Mouse (Mus musculus) liver, embryonic 16.5 days (tissue): Measurements from ENCODE around the gene Olfr1357. TPM values are rescaled to one million over a fixed set of nuclear protein-coding genes. Genes with fewer than 3 reads are reported as not detected.

Experiments used
- ATAC-seq: fragments of 200-750 bp; cut with Nextera tagmentation; 2 replicates; pipeline ENCODE4 v1.8.0; 2017; ENCODE audit warnings: low read depth, mild to moderate bottlenecking, moderate number of reproducible peaks, moderate library complexity
- H3K27ac ChIP-seq: fragments of 300-500 bp; sonication (generic); 2 replicates; pipeline ENCODE4 v1.5.1; 2014; ENCODE audit warnings: mild to moderate bottlenecking, low read length
- H3K27me3 ChIP-seq: fragments of 300-500 bp; sonication (generic); 2 replicates; pipeline ENCODE4 v1.6.1; 2014; ENCODE audit warnings: low read depth, low read length, mixed read lengths; ENCODE audit not compliant: control insufficient read depth, insufficient read depth
- H3K36me3 ChIP-seq: fragments of 300-500 bp; sonication (generic); 2 replicates; pipeline ENCODE4 v1.6.1; 2014; ENCODE audit warnings: mild to moderate bottlenecking; ENCODE audit not compliant: control insufficient read depth, insufficient read depth
- H3K4me1 ChIP-seq: fragments of 300-500 bp; sonication (generic); 2 replicates; pipeline ENCODE4 v1.6.1; 2014; ENCODE audit warnings: low read depth, low read length, mixed read lengths; ENCODE audit not compliant: control insufficient read depth
- H3K4me2 ChIP-seq: fragments of 300-500 bp; sonication (generic); 2 replicates; pipeline ENCODE4 v1.6.1; 2014; ENCODE audit warnings: low read depth, low read length, mixed read lengths
- H3K4me3 ChIP-seq: fragments of 300-500 bp; sonication (generic); 2 replicates; pipeline ENCODE4 v1.5.1; 2014; ENCODE audit warnings: low read depth, mild to moderate bottlenecking, low read length
- H3K9ac ChIP-seq: fragments of 300-500 bp; sonication (generic); 2 replicates; pipeline ENCODE4 v1.6.1; 2014; ENCODE audit warnings: low read depth, low read length
- H3K9me3 ChIP-seq: fragments of 300-500 bp; sonication (generic); replicated peaks from 2 replicates; pipeline ENCODE4 v1.6.1; 2016; ENCODE audit warnings: low read length; ENCODE audit not compliant: control insufficient read depth
- WGBS: fragments of 180-500 bp; shearing (Covaris S2); extraction: QIAGEN DNeasy Blood & Tissue Kit; methylation state at CpG from one replicate; pipeline ENCODE4 v1.1.7; 2014; ENCODE audit not compliant: insufficient replicate concordance; 5-methylcytosine and 5-hydroxymethylcytosine counted together
- polyA plus RNA-seq: library from polyadenylated mRNA; unstranded; fragments of >200 nt; fragmentation: Nextera tagmentation; extraction: Ambion mirVana; gene quantifications from 2 replicates; pipeline ENCODE4 v1.2.1, GENCODE M21; 2015

Gene Olfr1357
- polyA plus RNA-seq, 1 experiment from 2014 or later: not detected

GRCm38 (mm10) chr10:78599865-78600264 lies 18.0 kb downstream of the Olfr1357 start:
- H3K36me3 ChIP-seq: no peaks in the 10 kb centered on the region
- whole genome bisulfite sequencing: 55% methylated on average over 5 of the region's 5 CpGs
- no peak overlapping the region for H3K4me3 ChIP-seq
- no peak overlapping the region for H3K27ac ChIP-seq
- peaks cover 5% of the 10 kb centered on the region for H3K27me3 ChIP-seq
- H3K4me2 ChIP-seq: no peak overlapping the region
- ATAC-seq: no peak
- no peaks in the 10 kb centered on the region for H3K9me3 ChIP-seq
- H3K9ac ChIP-seq: no peak overlapping the region
- H3K4me1 ChIP-seq: no peaks in the 10 kb centered on the region

- Histone ChIP-seq H3K4me3 (no peak overlapping the region), H3K9ac (no peak overlapping the region), H3K27me3 (peaks cover 32% of the 10 kb centered on the region), H3K4me1 (no peaks in the 10 kb centered on the region), H3K27ac (no peak overlapping the region), H3K36me3 (no peaks in the 10 kb centered on the region), H3K4me2 (no peak overlapping the region), H3K9me3 (no peaks in the 10 kb centered on the region)
- no peak for ATAC-seq
These were observed 23.3 kb downstream of the Olfr1357 start for GRCm38 (mm10) chr10:78594566-78594965.

GRCm38 (mm10) chr10:78594157-78594556 lies 23.7 kb downstream of the Olfr1357 start:
- no peak overlapping the region for H3K9ac ChIP-seq
- 59% methylated on average over 6 of the region's 6 CpGs for WGBS
- no peaks in the 10 kb centered on the region for H3K36me3 ChIP-seq
- H3K27ac ChIP-seq: no peak overlapping the region
- H3K4me2 ChIP-seq: no peak overlapping the region
- no peaks in the 10 kb centered on the region for H3K9me3 ChIP-seq
- H3K27me3 ChIP-seq: peaks cover 32% of the 10 kb centered on the region
- no peak for ATAC-seq
- H3K4me3 ChIP-seq: no peak overlapping the region
- H3K4me1 ChIP-seq: no peaks in the 10 kb centered on the region

- H3K36me3 ChIP-seq: no peaks in the 10 kb centered on the region
- H3K27me3 ChIP-seq: peaks cover 32% of the 10 kb centered on the region
- no peaks in the 10 kb centered on the region for H3K4me1 ChIP-seq
- no peak overlapping the region for H3K27ac ChIP-seq
- no peaks in the 10 kb centered on the region for H3K9me3 ChIP-seq
- no peak overlapping the region for H3K9ac ChIP-seq
- H3K4me2 ChIP-seq: no peak overlapping the region
- H3K4me3 ChIP-seq: no peak overlapping the region
- ATAC-seq: no peak
- WGBS: 77% methylated on average over 5 of the region's 5 CpGs
These were observed 24.1 kb downstream of the Olfr1357 start for GRCm38 (mm10) chr10:78593736-78594135.

GRCm38 (mm10) chr10:78592856-78593379 lies 25.0 kb downstream of the Olfr1357 start:
- Histone ChIP-seq H3K27me3 (peaks cover 32% of the 10 kb centered on the region), H3K4me3 (no peak overlapping the region), H3K27ac (no peak overlapping the region), H3K9me3 (no peaks in the 10 kb centered on the region), H3K4me1 (no peaks in the 10 kb centered on the region), H3K9ac (no peak overlapping the region), H3K36me3 (no peaks in the 10 kb centered on the region), H3K4me2 (no peak overlapping the region)
- no peak for ATAC-seq
- WGBS: 46% methylated on average over 4 of the region's 4 CpGs

GRCm38 (mm10) chr10:78591406-78592328 lies 26.2 kb downstream of the Olfr1357 start, which contains the start of gene Syde1:
Gene Syde1, minus strand, starts transcription at chr10:78591964.
- H3K27me3 ChIP-seq: peaks cover 31% of the 10 kb centered on the region
- WGBS: 4% methylated on average over 47 of the region's 54 CpGs

GRCm38 (mm10) chr10:78590744-78591143 lies 27.1 kb downstream of the Olfr1357 start:
- Histone ChIP-seq H3K27me3 (peaks cover 30% of the 10 kb centered on the region), H3K4me3 (peak overlapping the region; percentile 52), H3K4me1 (no peaks in the 10 kb centered on the region), H3K9me3 (no peaks in the 10 kb centered on the region), H3K27ac (no peak overlapping the region; the same call in 1 of the 2 replicates), H3K9ac (peak overlapping the region; percentile 7; the same call in 1 of the 2 replicates), H3K4me2 (peak overlapping the region; percentile 51; the same call in 1 of the 2 replicates), H3K36me3 (no peaks in the 10 kb centered on the region)
- ATAC-seq: no peak
- 28% methylated on average over 9 of the region's 9 CpGs for WGBS

More at GRCm38 (mm10) chr10:78591406-78592328, 26.2 kb downstream of the Olfr1357 start, which contains the start of gene Syde1:
- peak within 1 kb of the TSS; percentile 52 for H3K4me3 ChIP-seq
- no peaks in the 10 kb centered on the region for H3K4me1 ChIP-seq
- peak within 1 kb of the TSS; percentile 53 for H3K27ac ChIP-seq
- H3K36me3 ChIP-seq: no peaks in the 10 kb centered on the region
- H3K9me3 ChIP-seq: no peaks in the 10 kb centered on the region
- H3K4me2 ChIP-seq: peak within 1 kb of the TSS; percentile 51
- peak within 1 kb of the TSS; percentile 31; the same call in 1 of the 2 replicates for H3K9ac ChIP-seq
- ATAC-seq: peak; percentile 35; the same call in 1 of the 2 replicates

- Histone ChIP-seq H3K27me3 (peaks cover 30% of the 10 kb centered on the region), H3K27ac (no peak overlapping the region), H3K4me3 (no peak overlapping the region), H3K4me1 (no peaks in the 10 kb centered on the region), H3K36me3 (no peaks in the 10 kb centered on the region), H3K4me2 (no peak overlapping the region), H3K9ac (no peak overlapping the region), H3K9me3 (no peaks in the 10 kb centered on the region)
- ATAC-seq: no peak
- WGBS: 75% methylated on average over 8 of the region's 8 CpGs
These were observed 28.0 kb downstream of the Olfr1357 start for GRCm38 (mm10) chr10:78589901-78590300.

GRCm38 (mm10) chr10:78589291-78589690 lies 28.6 kb downstream of the Olfr1357 start:
- Histone ChIP-seq H3K9ac (no peak overlapping the region), H3K27ac (no peak overlapping the region), H3K4me2 (no peak overlapping the region), H3K4me1 (no peaks in the 10 kb centered on the region), H3K4me3 (no peak overlapping the region), H3K27me3 (peaks cover 30% of the 10 kb centered on the region), H3K36me3 (no peaks in the 10 kb centered on the region), H3K9me3 (no peaks in the 10 kb centered on the region)
- 73% methylated on average over 18 of the region's 18 CpGs for WGBS
- ATAC-seq: no peak
